Mouse (Mus musculus): ENCODE results near the gene Dyrk1a.

DNA sequence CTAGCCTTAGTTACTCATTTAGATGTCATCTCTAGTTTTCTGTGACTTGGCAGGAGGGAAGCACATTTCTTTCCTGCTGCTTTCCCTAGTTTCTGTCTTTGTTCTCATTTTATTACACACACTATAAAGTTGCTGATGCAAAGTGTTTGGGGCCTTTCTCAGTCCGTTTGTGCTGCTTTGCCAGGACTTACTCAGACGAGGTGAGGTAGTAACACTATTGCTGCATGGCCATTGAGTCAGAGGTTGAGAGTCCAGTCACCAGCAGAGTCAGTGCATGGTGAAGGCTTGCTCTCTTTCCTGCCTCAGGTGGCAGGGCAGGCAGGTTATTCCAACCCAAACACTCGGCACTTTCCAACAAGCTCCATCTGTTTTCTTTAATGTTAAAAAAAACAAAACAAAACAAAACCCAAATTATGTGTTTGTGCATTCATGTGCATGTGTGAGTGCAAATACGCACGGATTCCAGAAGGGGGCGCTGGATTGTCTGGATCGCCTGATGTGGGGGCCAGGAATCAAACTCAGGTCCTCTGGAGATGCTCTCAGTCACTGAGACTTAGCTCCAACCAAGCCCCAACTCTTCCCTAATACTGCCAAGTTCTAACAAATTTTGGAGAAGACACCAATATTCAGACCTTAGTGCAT lies 16.7 kb downstream of the Dyrk1a start:
- TF ChIP-seq CTCF (IDR thresholded peaks at IDR 0.05; ENCODE audit: low read depth, low read length) (peak; percentile 36), POLR2A (IDR thresholded peaks at IDR 0.05; ENCODE audit: insufficient read depth, low read length) (no peak)

All from ES-Bruce4 (cell line).